In the genomic region with DNA sequence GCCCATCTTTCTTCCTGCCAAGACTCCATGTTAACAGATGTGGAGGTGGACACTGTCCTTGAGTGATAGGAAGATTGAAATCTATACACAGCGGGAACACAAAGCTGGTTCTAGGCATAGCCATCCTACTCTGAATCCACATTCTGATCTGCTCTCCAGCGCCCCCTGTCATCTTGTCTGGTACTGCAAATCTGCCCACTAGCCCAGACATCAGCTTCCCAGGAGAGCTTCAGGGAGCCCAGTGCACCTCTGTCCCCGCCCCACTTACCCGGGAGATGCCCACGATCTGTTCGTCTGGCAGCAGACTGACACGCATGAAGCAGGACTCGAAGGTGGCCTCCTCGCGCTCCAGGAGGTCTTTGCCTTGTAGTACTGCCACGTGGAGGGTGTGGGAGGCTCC, we compare ENCODE assay signal across 10 mouse cellular contexts. TPM values are rescaled to one million over a fixed set of nuclear protein-coding genes. Genes with fewer than 3 reads are reported as not detected.
A peak's percentile ranks its signal among the peaks of the same experiment; 100 is the strongest.
DNase-seq lines count a peak whose midpoint lies in the region; ATAC-seq lines count a peak whose summit lies in the region.
"Had no signal": no experiment of that assay in that cellular context is flagged by ENCODE, and none has a peak within 500 bp of the region (broad histone marks: within the 10 kb centered on the region; RNA-seq: fewer than 3 reads in every experiment).

No protein-coding gene starts in this region.

- no peak overlapping the region for H3K9ac ChIP-seq in limb, embryonic 12.5 days (replicated peaks)
- H3K9ac ChIP-seq: limb, embryonic 13.5 days had no signal

- no peaks in the 10 kb centered on the region for H3K36me3 ChIP-seq in limb, embryonic 12.5 days
- H3K36me3 ChIP-seq: limb, embryonic 13.5 days had no signal

- 0 out of 2 replicates have a peak overlapping the region, but pooled peaks have one; percentile 6 for H3K4me2 ChIP-seq in limb, embryonic 12.5 days
- H3K4me2 ChIP-seq: limb, embryonic 13.5 days had no signal

- DNase-seq in kidney, adult 18-20 months, result peak; percentile 75
- no peak for DNase-seq in kidney, adult 11 months
- DNase-seq in MEL-GATA-1-ER (ENCODE audit: extremely low read depth, low read depth), result peak; percentile 33
- DNase-seq in cerebellum, adult 11 months, result peak; percentile 67
- peak; percentile 67 for DNase-seq in heart, postnatal 4 days
- peak; percentile 64 for DNase-seq in ovary, postnatal 14 days (ENCODE audit: low spot score)
- peak; percentile 34 to 35 for DNase-seq in urinary bladder, postnatal 36 days (ENCODE audit: low spot score in 2 of 2)

- H3K27ac ChIP-seq in limb, embryonic 12.5 days, result no peak overlapping the region
- H3K27ac ChIP-seq: limb, embryonic 13.5 days had no signal

- 12% methylated on average over 11 of the region's 11 CpGs for WGBS in limb, embryonic 12.5 days

- ATAC-seq in limb, embryonic 12.5 days (ENCODE audit: insufficient number of reproducible peaks, insufficient read depth, low FRiP score, low TSS enrichment, low read depth), result no peak

- peaks cover 11% of the 10 kb centered on the region; the same call in 1 of the 2 replicates for H3K4me1 ChIP-seq in limb, embryonic 12.5 days (replicated peaks)

- H3K4me3 ChIP-seq in limb, embryonic 12.5 days (replicated peaks), result no peak overlapping the region
- H3K4me3 ChIP-seq: erythroblast, embryonic 14.5 days; limb, embryonic 13.5 days had no signal

- H3K9me3 ChIP-seq in limb, embryonic 12.5 days, result no peaks in the 10 kb centered on the region
- H3K9me3 ChIP-seq: limb, embryonic 13.5 days had no signal

- H3K27me3 ChIP-seq in limb, embryonic 12.5 days, result no peaks in the 10 kb centered on the region; the same call in 1 of the 2 replicates
- H3K27me3 ChIP-seq: limb, embryonic 13.5 days had no signal

RNA-seq across cellular contexts. Expression of gene Rhod, which starts 17.0 kb away (rescaled TPM):
- 10 to 100 TPM; 11.4 to 12.1 TPM for total RNA-seq in heart, postnatal 4 days (2021)
- 39.2 and 55.1 TPM in 2 replicates for polyA plus RNA-seq in limb, embryonic 12.5 days (2016; fragmentation: Nextera tagmentation; extraction: Ambion mirVana)
- polyA plus RNA-seq: erythroblast, embryonic 14.5 days had no signal

RNA-seq across cellular contexts. Expression of gene Syt12, which starts 21.0 kb away (rescaled TPM):
- under 1 TPM; 0.74 to 0.98 TPM for total RNA-seq in heart, postnatal 4 days (2021)
- 0.63 and 0.88 TPM in 2 replicates for polyA plus RNA-seq in limb, embryonic 12.5 days (2016; fragmentation: Nextera tagmentation; extraction: Ambion mirVana)
- polyA plus RNA-seq: erythroblast, embryonic 14.5 days had no signal

RNA-seq across cellular contexts. Expression of gene 2010003K11Rik, which starts 42.2 kb away (rescaled TPM):
- not detected for total RNA-seq in heart, postnatal 4 days (2021)
- not detected in 2 replicates for polyA plus RNA-seq in limb, embryonic 12.5 days (2016; fragmentation: Nextera tagmentation; extraction: Ambion mirVana)
- polyA plus RNA-seq: erythroblast, embryonic 14.5 days; limb, embryonic 13.5 days had no signal

RNA-seq across cellular contexts. Expression of gene Pcx, which starts 54.0 kb away (rescaled TPM):
- 1 to 10 TPM; 6.9 to 8.8 TPM for total RNA-seq in heart, postnatal 4 days (2021)
- 20.6 and 24.0 TPM in 2 replicates for polyA plus RNA-seq in limb, embryonic 12.5 days (2016; fragmentation: Nextera tagmentation; extraction: Ambion mirVana)

RNA-seq across cellular contexts. Expression of gene Kdm2a, which starts 58.1 kb away (rescaled TPM):
- total RNA-seq in heart, postnatal 4 days (2021), result 10 to 100 TPM; 57.1 to 59.1 TPM
- 56.3 and 63.9 TPM in 2 replicates for polyA plus RNA-seq in limb, embryonic 12.5 days (2016; fragmentation: Nextera tagmentation; extraction: Ambion mirVana)
